Mouse (Mus musculus) hindbrain, embryonic 15.5 days (tissue): ENCODE results near the gene Slc38a4. TPM values are rescaled to one million over a fixed set of nuclear protein-coding genes. Genes with fewer than 3 reads are reported as not detected.

Experiments used
- ATAC-seq: fragments of 200-750 bp; cut with Nextera tagmentation; 2 replicates; pipeline ENCODE4 v1.8.0; 2017; ENCODE audit warnings: low read depth, moderate number of reproducible peaks, moderate TSS enrichment; ENCODE audit not compliant: low FRiP score
- H3K27ac ChIP-seq: fragments of 300-500 bp; sonication (generic); replicated peaks from 2 replicates; pipeline ENCODE4 v1.5.1; 2015; ENCODE audit warnings: mild to moderate bottlenecking, inconsistent platforms
- H3K27me3 ChIP-seq: fragments of 300-500 bp; sonication (generic); 2 replicates; pipeline ENCODE4 v1.6.1; 2015; ENCODE audit warnings: control low read depth, inconsistent platforms
- H3K36me3 ChIP-seq: fragments of 300-500 bp; sonication (generic); 2 replicates; pipeline ENCODE4 v1.6.1; 2015; ENCODE audit warnings: control low read depth, inconsistent platforms
- H3K4me1 ChIP-seq: fragments of 300-500 bp; sonication (generic); replicated peaks from 2 replicates; pipeline ENCODE4 v1.6.1; 2015; ENCODE audit warnings: control low read depth, inconsistent platforms
- H3K4me2 ChIP-seq: fragments of 300-500 bp; sonication (generic); 2 replicates; pipeline ENCODE4 v1.6.1; 2015; ENCODE audit warnings: moderate library complexity, mild to moderate bottlenecking, inconsistent platforms
- H3K4me3 ChIP-seq: fragments of 300-500 bp; sonication (generic); 2 replicates; pipeline ENCODE4 v1.5.1; 2015; ENCODE audit warnings: mild to moderate bottlenecking, inconsistent platforms
- H3K9ac ChIP-seq: fragments of 300-500 bp; sonication (generic); 2 replicates; pipeline ENCODE4 v1.6.1; 2015; ENCODE audit warnings: inconsistent platforms
- H3K9me3 ChIP-seq: fragments of 300-500 bp; sonication (generic); 2 replicates; pipeline ENCODE4 v1.6.1; 2016; ENCODE audit warnings: control low read depth, inconsistent platforms
- WGBS: fragments of 180-500 bp; shearing (Covaris S2); methylation state at CpG from one replicate; pipeline ENCODE4 v1.1.7; 2015; 5-methylcytosine and 5-hydroxymethylcytosine counted together
- polyA plus RNA-seq: library from polyadenylated mRNA; unstranded; fragments of >200 nt; fragmentation: Nextera tagmentation; extraction: Ambion mirVana; gene quantifications from 2 replicates; pipeline ENCODE4 v1.2.1, GENCODE M21; 2015

The Slc38a4 gene
- polyA plus RNA-seq, 1 experiment from 2014 or later: 3.2 TPM

- 90% methylated on average over 15 of the region's 15 CpGs for WGBS
- Histone ChIP-seq H3K4me3 (no peak overlapping the region), H3K27me3 (no peaks in the 10 kb centered on the region), H3K9ac (no peak overlapping the region), H3K27ac (no peak overlapping the region), H3K36me3 (no peaks in the 10 kb centered on the region), H3K4me2 (no peak overlapping the region), H3K9me3 (no peaks in the 10 kb centered on the region), H3K4me1 (no peaks in the 10 kb centered on the region)
- no peak for ATAC-seq
These were observed 50.0 kb downstream of the Slc38a4 start for GRCm38 (mm10) chr15:97005631-97006234.

GRCm38 (mm10) chr15:97004525-97004867 lies 51.3 kb downstream of the Slc38a4 start:
- Histone ChIP-seq H3K9ac (no peak overlapping the region), H3K9me3 (no peaks in the 10 kb centered on the region), H3K27ac (no peak overlapping the region), H3K4me3 (no peak overlapping the region), H3K36me3 (no peaks in the 10 kb centered on the region), H3K4me2 (no peak overlapping the region), H3K27me3 (no peaks in the 10 kb centered on the region), H3K4me1 (0 out of 2 replicates have a peak, but pooled peaks cover 3% of the 10 kb centered on the region)
- ATAC-seq: no peak
- WGBS: 90% methylated on average over 7 of the region's 7 CpGs

GRCm38 (mm10) chr15:97003851-97004524 lies 51.8 kb downstream of the Slc38a4 start:
- WGBS: 81% methylated on average over 10 of the region's 10 CpGs
- H3K4me3 ChIP-seq: no peak overlapping the region

GRCm38 (mm10) chr15:97003186-97003585 lies 52.6 kb downstream of the Slc38a4 start:
- Histone ChIP-seq H3K4me3 (peak overlapping the region; percentile 31), H3K36me3 (no peaks in the 10 kb centered on the region), H3K9ac (no peak overlapping the region), H3K27me3 (no peaks in the 10 kb centered on the region), H3K4me1 (0 out of 2 replicates have a peak, but pooled peaks cover 3% of the 10 kb centered on the region), H3K9me3 (no peaks in the 10 kb centered on the region), H3K4me2 (peak overlapping the region; percentile 41), H3K27ac (no peak overlapping the region)
- 76% methylated on average over 6 of the region's 6 CpGs for WGBS
- no peak for ATAC-seq

More at GRCm38 (mm10) chr15:97003851-97004524, 51.8 kb downstream of the Slc38a4 start:
- Histone ChIP-seq H3K27ac (no peak overlapping the region), H3K4me2 (no peak overlapping the region), H3K27me3 (no peaks in the 10 kb centered on the region), H3K36me3 (no peaks in the 10 kb centered on the region), H3K9ac (no peak overlapping the region), H3K4me1 (0 out of 2 replicates have a peak, but pooled peaks cover 3% of the 10 kb centered on the region), H3K9me3 (no peaks in the 10 kb centered on the region)
- ATAC-seq: no peak

GRCm38 (mm10) chr15:97002752-97003151 lies 53.0 kb downstream of the Slc38a4 start:
- 64% methylated on average over 12 of the region's 12 CpGs for WGBS

GRCm38 (mm10) chr15:97001886-97002285 lies 53.9 kb downstream of the Slc38a4 start:
- Histone ChIP-seq H3K27me3 (no peaks in the 10 kb centered on the region), H3K4me3 (no peak overlapping the region), H3K9me3 (no peaks in the 10 kb centered on the region), H3K4me1 (0 out of 2 replicates have a peak, but pooled peaks cover 3% of the 10 kb centered on the region), H3K27ac (no peak overlapping the region), H3K4me2 (no peak overlapping the region), H3K9ac (no peak overlapping the region), H3K36me3 (no peaks in the 10 kb centered on the region)
- 84% methylated on average over 7 of the region's 7 CpGs for WGBS
- no peak for ATAC-seq

More at GRCm38 (mm10) chr15:97002752-97003151, 53.0 kb downstream of the Slc38a4 start:
- peak overlapping the region; percentile 31 for H3K4me3 ChIP-seq
- no peak overlapping the region for H3K9ac ChIP-seq
- H3K36me3 ChIP-seq: no peaks in the 10 kb centered on the region
- 0 out of 2 replicates have a peak, but pooled peaks cover 3% of the 10 kb centered on the region for H3K4me1 ChIP-seq
- no peaks in the 10 kb centered on the region for H3K27me3 ChIP-seq
- H3K9me3 ChIP-seq: no peaks in the 10 kb centered on the region
- H3K27ac ChIP-seq: no peak overlapping the region
- 0 out of 2 replicates have a peak, but pooled peaks have one; percentile 42 for ATAC-seq
- H3K4me2 ChIP-seq: peak overlapping the region; percentile 41

GRCm38 (mm10) chr15:97001416-97001815 lies 54.3 kb downstream of the Slc38a4 start:
- no peak overlapping the region for H3K27ac ChIP-seq
- H3K9ac ChIP-seq: no peak overlapping the region
- WGBS: 63% methylated on average over 12 of the region's 12 CpGs
- no peak overlapping the region for H3K4me2 ChIP-seq
- no peaks in the 10 kb centered on the region for H3K9me3 ChIP-seq
- no peaks in the 10 kb centered on the region for H3K36me3 ChIP-seq
- no peak for ATAC-seq
- H3K4me3 ChIP-seq: no peak overlapping the region
- H3K27me3 ChIP-seq: no peaks in the 10 kb centered on the region
- H3K4me1 ChIP-seq: 0 out of 2 replicates have a peak, but pooled peaks cover 3% of the 10 kb centered on the region

- Histone ChIP-seq H3K4me1 (0 out of 2 replicates have a peak, but pooled peaks cover 3% of the 10 kb centered on the region), H3K27ac (no peak overlapping the region), H3K9me3 (no peaks in the 10 kb centered on the region), H3K9ac (no peak overlapping the region), H3K27me3 (no peaks in the 10 kb centered on the region), H3K4me2 (no peak overlapping the region), H3K36me3 (no peaks in the 10 kb centered on the region), H3K4me3 (no peak overlapping the region)
- no peak for ATAC-seq
- 64% methylated on average over 17 of the region's 17 CpGs for WGBS
These were observed 55.2 kb downstream of the Slc38a4 start for GRCm38 (mm10) chr15:97000319-97001251.

- Histone ChIP-seq H3K9me3 (no peaks in the 10 kb centered on the region), H3K27me3 (no peaks in the 10 kb centered on the region), H3K4me3 (no peak overlapping the region), H3K4me1 (0 out of 2 replicates have a peak, but pooled peaks cover 3% of the 10 kb centered on the region), H3K27ac (no peak overlapping the region), H3K9ac (no peak overlapping the region), H3K4me2 (no peak overlapping the region), H3K36me3 (no peaks in the 10 kb centered on the region)
- no peak for ATAC-seq
- WGBS: 60% methylated on average over 12 of the region's 12 CpGs
These were observed 56.4 kb downstream of the Slc38a4 start for GRCm38 (mm10) chr15:96999401-96999800.

- WGBS: 55% methylated on average over 8 of the region's 8 CpGs
- ATAC-seq: peak; percentile 48; the same call in 1 of the 2 replicates
- H3K36me3 ChIP-seq: no peaks in the 10 kb centered on the region
- no peaks in the 10 kb centered on the region for H3K27me3 ChIP-seq
- no peak overlapping the region for H3K4me3 ChIP-seq
- H3K27ac ChIP-seq: no peak overlapping the region
- H3K9ac ChIP-seq: no peak overlapping the region
- no peak overlapping the region for H3K4me2 ChIP-seq
- H3K9me3 ChIP-seq: no peaks in the 10 kb centered on the region
- H3K4me1 ChIP-seq: no peaks in the 10 kb centered on the region
These were observed 70.1 kb downstream of the Slc38a4 start for GRCm38 (mm10) chr15:96985618-96986017.

GRCm38 (mm10) chr15:96983581-96984330 lies 72.0 kb downstream of the Slc38a4 start:
- 86% methylated on average over 13 of the region's 13 CpGs for WGBS
- no peak for ATAC-seq
- Histone ChIP-seq H3K36me3 (no peaks in the 10 kb centered on the region), H3K27ac (no peak overlapping the region), H3K4me1 (no peaks in the 10 kb centered on the region), H3K27me3 (no peaks in the 10 kb centered on the region), H3K9ac (no peak overlapping the region), H3K9me3 (no peaks in the 10 kb centered on the region), H3K4me2 (no peak overlapping the region), H3K4me3 (no peak overlapping the region)
